Comparison of ENCODE assay signal across 8 mouse cellular contexts in genomic region chr4:62470598-62471051, GRCm38 (mm10). TPM values are rescaled to one million over a fixed set of nuclear protein-coding genes. Genes with fewer than 3 reads are reported as not detected.
DNase-seq lines count a peak whose midpoint lies in the region; ATAC-seq lines count a peak whose summit lies in the region.

Gene Wdr31, minus strand, starts transcription at chr4:62470896.

- H3K36me3 ChIP-seq in hindbrain, embryonic 14.5 days (replicated peaks; ENCODE audit: control insufficient read depth, insufficient read depth): no peaks in the 10 kb centered on the region

- H3K4me1 ChIP-seq in hindbrain, embryonic 14.5 days (replicated peaks; ENCODE audit: control insufficient read depth, insufficient read depth, low read length): no peaks in the 10 kb centered on the region

- peak; percentile 97 for ATAC-seq in hindbrain, embryonic 14.5 days (ENCODE audit: low FRiP score)

- H3K9me3 ChIP-seq in hindbrain, embryonic 14.5 days (ENCODE audit: control insufficient read depth, low read length): no peaks in the 10 kb centered on the region

- peak; percentile 61 for DNase-seq in WW6 (ENCODE audit: low read depth, low spot score)
- DNase-seq in cerebellum, postnatal 25 days: peak; percentile 87 to 88
- peak; percentile 69 to 74 for DNase-seq in frontal cortex, postnatal 25 days (ENCODE audit: low spot score in 2 of 2)
- peak; percentile 86 for DNase-seq in hindbrain, embryonic 14.5 days (ENCODE audit: low spot score)
- peak; percentile 79 to 82 for DNase-seq in layer of hippocampus, postnatal 36 days
- peak; percentile 73 for DNase-seq in lung, postnatal 25 days (ENCODE audit: low spot score)
- peak; percentile 86 for DNase-seq in retina, embryonic 14.5 days (ENCODE audit: low spot score)
- peak; percentile 79 to 80 for DNase-seq in thymus, postnatal 36 days

- WGBS in hindbrain, embryonic 14.5 days: under 1% methylated on average over 30 of the region's 30 CpGs

- peak within 1 kb of the TSS; percentile 52 for H3K4me3 ChIP-seq in hindbrain, embryonic 14.5 days (replicated peaks; ENCODE audit: low read length)

- H3K27ac ChIP-seq in hindbrain, embryonic 14.5 days: peak within 1 kb of the TSS; percentile 41; the same call in 1 of the 2 replicates

- peak within 1 kb of the TSS; percentile 67 for H3K4me2 ChIP-seq in hindbrain, embryonic 14.5 days (replicated peaks)

- peak within 1 kb of the TSS; percentile 69 for H3K9ac ChIP-seq in hindbrain, embryonic 14.5 days

- H3K27me3 ChIP-seq in hindbrain, embryonic 14.5 days (ENCODE audit: control insufficient read depth, insufficient read depth, low read length): no peaks in the 10 kb centered on the region

RNA-seq across cellular contexts. Expression of gene Wdr31, which starts in this region (rescaled TPM):
- polyA plus RNA-seq in hindbrain, embryonic 14.5 days (2014; fragmentation: Nextera tagmentation; extraction: Ambion mirVana): 9.8 and 13.5 TPM in 2 replicates
- total RNA-seq in layer of hippocampus, postnatal 36 days (2021): 1 to 10 TPM; 7.8 to 8.6 TPM

Comparison
In these comparisons a context has a peak if more than half of its experiments do, and no peak if none do; other contexts are left out.
1. Peak in every context shown above with its lines: DNase-seq, ATAC-seq, H3K4me3 ChIP-seq and H3K27ac ChIP-seq.